Mouse (Mus musculus) CD4-positive, CD25-positive, alpha-beta regulatory T cell, adult 2 months (primary cell): ENCODE data around the gene Eif2s3x.

Experiments used
- DNase-seq: peaks from one replicate; pipeline ENCODE4 v3.0.0-alpha.2; 2012; ENCODE audit warnings: low read depth, low spot score

The Eif2s3x gene

DNA sequence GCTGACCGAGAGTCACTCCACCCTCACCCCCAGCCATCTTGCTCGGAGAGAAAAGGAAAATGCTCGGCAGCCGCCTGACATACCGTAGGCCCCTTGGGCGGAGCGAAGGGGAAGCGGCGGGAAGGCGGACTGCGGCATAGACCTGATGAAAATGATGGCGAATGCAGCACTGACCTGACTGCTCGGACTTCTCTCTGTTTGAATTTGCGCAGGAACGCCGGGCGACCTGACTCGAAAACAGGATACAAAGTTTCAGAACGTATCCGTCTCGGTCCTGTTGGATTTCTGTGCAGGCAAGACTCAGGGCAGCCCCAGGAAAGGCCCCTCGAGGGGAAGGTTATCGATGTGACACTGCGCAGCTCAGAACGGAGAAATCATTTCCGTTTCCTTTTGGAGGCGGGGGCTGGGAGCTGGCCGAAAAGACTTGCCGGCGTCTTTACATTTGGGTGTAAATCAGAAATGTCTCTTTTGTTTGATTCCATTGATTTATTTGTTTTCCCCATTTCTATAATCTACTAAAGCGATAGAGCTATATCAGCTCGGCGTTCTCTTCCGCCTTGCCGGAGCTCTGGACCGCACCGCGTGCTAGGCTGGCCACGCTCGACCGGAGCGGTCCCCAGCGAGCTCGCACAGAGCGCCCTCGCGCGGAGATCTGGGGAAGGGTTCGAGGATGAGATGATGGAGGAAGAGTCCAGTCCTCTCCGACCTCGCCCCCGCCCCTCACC lies at the start of gene Eif2s3x:
Gene Eif2s3x, minus strand, starts transcription at position 266 of the 725 bp plus-strand sequence.
- peak; percentile 90 for DNase-seq

DNA sequence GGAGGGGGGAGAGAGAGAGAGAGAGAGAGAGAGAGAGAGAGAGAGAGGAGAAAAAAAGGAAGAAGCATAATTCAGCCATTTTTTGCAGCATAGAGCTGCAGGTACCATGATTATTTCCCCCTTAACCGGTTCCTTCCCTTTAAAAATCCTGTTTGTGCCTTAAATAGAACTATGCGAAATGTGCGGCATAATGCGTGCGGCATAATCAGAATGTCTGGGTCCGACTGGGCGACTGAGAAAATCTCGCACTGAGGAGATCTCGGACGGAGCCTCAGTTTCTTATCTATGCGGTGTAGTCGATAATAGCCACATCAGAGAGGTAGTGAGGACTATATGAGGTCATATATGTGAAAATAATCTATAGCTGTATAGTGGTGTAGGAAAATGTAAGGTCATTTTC lies 22.9 kb upstream of the Eif2s3x start:
- no peak for DNase-seq

DNA sequence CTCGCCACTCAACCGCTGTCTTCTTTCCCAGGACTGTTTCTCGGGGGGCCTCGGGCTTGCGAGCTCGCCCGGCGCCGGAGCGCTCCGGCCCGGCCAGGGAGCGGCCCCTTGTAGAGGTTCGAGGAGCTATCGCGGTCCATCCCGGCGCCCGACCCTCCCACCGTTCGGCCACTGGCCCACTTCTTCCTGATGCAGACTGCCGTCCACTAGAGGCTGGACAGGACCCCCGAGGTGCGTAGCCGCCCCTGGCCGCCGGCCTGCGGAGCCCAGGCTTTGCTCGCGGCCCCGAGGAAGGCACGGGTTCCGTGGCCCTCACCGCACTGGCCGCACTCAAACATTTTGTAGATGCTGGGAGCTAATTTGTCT lies 22.5 kb upstream of the Eif2s3x start:
- DNase-seq, result peak; percentile 26

DNA sequence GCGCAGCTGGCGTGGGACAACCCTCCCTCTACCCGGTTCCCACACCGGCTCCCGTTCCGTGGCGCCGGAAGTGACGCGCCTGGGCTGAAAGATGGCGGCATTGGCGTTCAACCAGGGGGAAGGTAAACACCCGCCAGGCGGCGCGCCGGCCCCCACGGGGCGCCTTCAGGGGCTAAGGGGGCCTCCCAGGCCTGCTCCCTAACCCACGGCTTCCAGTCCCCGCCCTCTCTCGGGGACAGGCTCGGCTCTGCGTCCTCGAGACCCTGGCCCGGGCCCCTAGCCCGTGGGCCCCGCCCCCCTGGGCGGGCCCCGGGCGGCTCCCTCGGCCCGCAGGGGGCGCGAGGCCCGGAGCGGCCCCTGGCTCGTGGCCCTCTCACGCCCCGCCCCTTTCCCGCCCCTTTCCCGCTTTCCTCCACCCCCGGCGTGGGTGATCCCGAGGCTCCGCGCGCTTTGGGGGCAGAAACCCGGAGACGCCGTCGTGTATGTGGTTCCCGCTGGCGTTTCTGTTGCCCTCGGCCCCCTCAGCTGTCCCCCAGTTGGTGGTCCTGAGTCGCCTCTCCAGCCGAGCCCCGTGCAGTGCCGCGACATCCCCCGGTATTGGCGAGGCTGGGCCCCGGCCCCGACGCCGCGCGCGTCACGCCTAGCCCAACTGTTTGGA lies 22.0 kb upstream of the Eif2s3x start, which contains the start of gene Klhl15:
Gene Klhl15, plus strand, starts transcription at position 68 of the 658 bp plus-strand sequence.
- DNase-seq, result peak; percentile 91

DNA sequence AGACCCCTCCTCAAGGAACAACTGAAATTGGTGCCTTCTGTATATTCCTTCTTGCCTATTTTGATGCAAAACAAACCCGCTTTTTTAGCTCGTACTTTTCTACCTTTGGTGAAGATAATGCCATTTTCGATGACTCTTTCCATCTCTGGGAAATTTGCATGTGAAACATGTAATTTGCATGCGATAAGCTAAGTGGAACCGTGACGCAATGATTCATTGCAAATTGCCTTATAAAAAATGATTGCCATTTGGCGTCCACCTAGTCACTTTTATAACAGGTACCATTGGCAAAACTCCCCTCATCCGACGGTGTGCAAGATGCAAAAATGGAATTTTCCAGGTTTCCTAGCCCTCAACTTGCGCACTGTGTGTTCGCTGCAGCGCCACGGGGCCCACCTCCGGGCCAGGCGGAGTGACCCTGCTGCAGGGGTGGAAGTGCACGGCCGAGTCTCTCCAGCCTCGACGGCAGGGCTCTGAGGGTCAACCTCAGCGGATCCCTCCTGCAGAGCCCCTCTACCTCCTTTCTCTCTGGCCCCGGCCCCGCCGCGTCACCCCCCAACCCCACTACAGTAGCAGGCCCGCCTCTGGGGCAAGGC lies 21.4 kb upstream of the Eif2s3x start:
- DNase-seq, result peak; percentile 54

DNA sequence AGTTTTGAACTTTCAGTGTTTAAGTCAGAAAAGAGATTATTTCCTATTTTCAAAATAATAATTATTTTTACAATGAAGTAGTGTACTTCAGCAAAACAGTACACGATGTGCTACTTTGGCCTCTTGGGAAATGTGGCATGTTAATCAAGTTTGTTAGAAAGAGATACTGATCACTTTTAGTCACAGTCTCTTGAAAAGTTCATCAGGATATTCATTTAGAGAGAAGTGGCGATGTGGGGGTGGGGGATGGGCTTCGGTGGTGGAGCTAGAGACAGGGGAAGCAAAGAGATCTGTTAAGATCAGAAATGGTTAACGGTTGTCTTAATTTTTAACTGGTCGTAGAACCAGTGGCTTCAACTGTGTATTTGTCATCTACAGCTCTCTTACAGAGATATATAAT lies 20.8 kb upstream of the Eif2s3x start:
- DNase-seq, result peak; percentile 51

DNA sequence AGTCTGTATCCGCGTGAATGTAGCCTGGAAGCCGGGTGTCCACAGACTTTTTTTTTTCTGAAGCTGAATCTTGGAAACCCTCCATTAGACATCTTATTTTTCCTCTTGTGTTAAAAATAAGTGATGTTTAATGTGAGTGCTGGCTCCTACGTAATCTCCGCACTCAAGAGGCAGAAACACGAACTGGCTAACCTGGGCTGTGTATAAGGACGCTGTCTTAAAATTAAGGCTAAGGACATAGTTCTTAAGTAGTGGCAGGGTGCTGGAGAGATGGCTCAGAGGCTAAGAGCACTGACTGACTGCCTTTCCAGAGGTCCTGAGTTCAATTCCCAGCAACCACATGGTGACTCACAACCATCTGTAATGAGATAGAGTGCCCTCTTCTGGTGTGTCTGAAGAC lies 722 bp upstream of the Eif2s3x start:
- peak; percentile 56 for DNase-seq

DNA sequence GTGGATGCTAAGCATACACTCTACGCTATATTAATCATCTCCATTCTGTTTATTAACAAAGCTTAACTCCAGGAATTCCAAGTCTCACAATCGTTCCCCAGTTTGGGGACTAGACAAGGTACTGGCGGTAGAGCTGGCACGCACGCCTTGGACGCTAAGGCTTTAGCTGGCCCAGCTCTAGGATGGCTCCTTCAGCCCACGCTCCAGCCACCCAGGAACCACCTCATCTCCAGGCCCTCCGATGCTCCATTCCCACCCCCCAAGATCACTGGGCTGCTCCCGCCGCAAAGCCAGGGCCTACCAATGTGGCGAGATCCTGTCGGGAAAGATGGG lies 432 bp downstream of the Eif2s3x start:
- no peak for DNase-seq

DNA sequence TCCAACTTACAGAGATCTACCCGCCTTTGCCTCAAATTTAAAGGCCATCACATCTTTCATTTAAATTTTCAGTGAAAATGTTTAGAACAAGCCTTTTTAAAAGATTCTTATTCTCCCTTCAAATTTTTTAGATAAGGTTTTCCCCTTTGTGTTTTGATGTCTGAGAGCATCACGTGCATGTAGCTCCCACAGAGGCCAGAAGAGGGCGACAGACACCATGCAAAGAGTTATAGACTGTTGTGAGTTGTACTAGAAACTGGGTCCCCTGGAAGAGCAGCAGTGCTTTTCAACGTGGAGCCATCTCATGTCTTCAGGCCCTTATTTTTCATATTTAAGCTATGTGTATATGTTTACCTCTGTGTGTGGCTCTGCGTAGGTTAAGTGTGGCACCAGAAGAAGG lies 14.9 kb downstream of the Eif2s3x start:
- peak; percentile 65 for DNase-seq

DNA sequence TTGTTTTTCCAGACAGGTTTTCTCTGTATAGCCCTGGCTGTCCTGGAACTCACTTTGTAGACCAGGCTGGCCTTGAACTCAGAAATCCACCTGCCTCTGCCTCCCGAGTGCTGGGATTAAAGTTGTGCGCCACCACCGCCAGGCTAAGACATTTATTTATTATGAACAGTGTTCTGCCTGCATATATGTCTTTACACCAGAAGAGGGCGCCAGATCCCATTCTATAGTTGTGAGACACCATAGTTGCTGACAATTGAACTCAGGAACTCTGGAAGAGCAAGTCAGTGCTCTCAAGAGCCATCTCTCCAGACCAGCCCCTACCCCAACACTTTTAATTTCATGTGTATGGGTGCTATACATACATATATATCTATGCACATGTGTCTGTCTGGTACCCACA lies 18.8 kb downstream of the Eif2s3x start:
- DNase-seq, result peak; percentile 73

DNA sequence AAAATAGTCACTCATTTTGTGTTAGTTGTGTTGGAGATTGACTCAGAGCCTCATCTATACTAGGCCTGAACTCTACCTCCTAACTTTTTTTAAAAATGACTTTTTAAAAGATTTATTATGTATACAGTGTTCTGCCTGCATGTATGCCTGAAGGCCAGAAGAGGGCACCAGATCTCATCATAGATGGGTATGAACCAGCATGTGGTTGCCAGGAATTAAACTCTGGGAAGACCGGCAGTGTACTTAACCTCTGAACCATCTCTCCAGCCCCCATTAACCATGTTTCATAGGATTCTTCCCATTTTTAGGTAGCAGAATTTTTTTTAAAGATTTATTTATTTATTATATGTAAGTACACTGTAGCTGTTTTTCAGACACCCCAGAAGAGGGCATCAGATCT lies 27.5 kb downstream of the Eif2s3x start:
- peak; percentile 53 for DNase-seq

DNA sequence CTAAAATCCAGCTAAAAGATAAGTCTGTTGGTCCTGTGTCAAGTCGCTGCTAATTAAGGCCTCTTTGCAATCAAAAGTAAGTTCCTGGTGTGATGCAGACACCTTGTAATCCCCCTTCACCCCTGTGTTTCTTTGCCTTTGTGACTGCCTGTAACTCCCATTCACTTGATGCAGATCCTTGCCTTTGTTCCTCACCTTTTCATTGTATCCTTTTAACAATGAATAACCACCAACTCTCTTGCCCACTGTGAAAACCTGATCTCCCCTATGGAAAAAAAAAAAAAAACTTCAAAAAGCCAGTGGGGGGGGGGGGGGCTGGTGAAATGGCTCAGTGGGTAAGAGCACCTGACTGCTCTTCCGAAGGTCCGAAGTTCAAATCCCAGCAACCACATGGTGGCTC lies 28.8 kb downstream of the Eif2s3x start:
- DNase-seq, result no peak

DNA sequence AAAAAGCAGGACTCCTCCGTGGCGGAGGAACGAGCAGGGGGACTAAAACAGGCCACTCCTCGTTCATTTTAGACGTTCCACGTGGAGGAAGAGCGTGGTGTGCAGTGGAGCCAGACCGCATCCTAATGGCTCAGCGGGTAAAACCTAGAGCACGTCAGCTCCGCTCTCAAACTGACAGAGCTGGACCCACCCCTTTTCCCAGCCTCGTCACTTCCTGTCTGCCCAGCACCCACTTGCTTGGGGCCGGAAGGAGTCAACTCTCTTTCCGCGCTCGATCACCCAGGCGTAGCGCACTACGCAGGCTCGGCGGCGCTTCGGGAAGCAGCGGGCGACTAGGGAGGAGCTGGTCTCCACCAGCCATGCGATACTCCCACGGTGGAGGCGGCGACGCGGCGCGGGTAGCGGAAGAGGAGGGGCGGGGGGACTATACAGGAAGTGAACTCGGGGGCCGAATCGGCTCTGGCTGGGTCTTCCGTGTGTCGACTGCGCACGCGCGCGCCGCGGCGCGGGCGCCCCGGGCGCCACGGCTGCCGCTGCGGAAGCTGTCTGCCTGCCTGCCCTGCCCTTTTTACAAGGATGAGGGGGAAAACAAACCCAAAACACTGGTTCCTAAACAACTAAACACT lies 34.8 kb downstream of the Eif2s3x start:
- peak; percentile 95 for DNase-seq

DNA sequence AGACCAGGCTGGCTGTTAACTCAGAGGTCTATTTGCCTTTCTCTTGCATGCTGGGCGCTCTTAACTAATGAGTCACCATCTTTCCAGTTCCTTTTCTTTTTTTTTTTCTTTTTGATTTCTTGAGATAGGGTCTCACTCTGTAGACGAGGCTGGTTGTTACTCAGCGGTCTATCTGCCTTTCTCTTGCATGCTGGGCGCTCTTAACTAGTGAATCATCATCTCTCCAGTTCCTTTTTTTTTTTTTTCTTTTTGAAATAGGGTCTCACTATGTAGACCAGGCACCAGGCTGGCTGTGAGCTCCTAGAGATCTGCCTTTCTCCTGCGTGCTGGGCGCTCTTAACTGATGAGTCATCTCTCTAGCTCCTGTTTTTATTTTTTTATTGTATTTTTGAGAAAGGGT lies 43.3 kb downstream of the Eif2s3x start:
- DNase-seq, result peak; percentile 1

DNA sequence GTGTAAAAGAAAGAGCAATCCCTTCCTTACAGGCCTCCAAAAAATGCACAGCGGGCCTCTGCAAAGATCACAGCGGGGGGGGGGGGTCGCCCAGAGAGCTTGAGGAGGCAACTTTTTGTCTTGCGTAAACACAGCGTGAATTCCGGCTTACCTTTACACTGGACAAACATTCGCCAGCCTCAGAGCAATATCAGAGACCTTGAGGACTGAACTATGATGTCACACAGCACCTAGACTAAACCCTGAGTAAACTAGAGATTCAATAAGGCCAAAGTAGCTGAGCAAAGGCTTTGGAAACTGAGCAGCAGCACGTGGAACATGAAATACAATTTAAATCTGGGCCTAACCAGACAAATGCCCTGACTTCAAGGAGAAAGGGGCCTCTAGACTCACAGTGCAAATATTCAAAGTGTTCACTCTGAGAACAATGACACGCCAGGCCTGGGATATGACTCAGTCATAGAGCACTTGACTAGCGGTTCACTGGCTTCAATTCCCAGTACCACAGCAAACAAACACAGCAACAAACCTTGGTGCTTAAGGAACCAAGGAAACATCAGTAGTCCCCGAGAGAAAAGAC lies 60.3 kb downstream of the Eif2s3x start:
- DNase-seq, result no peak

DNA sequence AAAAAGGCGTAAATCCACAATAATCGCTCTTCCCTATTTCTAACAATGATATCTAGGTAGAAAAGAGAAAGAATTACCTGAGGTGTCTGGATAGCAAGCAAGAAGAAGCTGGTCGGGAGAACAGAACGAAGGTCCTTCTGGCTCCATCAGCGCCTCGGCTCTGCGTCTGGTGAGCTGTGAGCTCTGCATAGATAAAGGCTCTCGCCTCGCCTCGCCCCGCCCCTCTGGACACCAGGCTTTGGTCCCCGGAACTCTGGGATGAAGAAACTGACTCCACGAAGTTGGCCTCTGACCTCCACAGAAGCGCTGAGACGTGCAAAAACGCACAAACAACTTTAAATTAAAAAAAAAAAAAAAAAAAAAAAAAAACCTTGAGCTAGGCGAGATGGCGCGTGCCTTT lies 62.2 kb downstream of the Eif2s3x start:
- DNase-seq, result no peak

DNA sequence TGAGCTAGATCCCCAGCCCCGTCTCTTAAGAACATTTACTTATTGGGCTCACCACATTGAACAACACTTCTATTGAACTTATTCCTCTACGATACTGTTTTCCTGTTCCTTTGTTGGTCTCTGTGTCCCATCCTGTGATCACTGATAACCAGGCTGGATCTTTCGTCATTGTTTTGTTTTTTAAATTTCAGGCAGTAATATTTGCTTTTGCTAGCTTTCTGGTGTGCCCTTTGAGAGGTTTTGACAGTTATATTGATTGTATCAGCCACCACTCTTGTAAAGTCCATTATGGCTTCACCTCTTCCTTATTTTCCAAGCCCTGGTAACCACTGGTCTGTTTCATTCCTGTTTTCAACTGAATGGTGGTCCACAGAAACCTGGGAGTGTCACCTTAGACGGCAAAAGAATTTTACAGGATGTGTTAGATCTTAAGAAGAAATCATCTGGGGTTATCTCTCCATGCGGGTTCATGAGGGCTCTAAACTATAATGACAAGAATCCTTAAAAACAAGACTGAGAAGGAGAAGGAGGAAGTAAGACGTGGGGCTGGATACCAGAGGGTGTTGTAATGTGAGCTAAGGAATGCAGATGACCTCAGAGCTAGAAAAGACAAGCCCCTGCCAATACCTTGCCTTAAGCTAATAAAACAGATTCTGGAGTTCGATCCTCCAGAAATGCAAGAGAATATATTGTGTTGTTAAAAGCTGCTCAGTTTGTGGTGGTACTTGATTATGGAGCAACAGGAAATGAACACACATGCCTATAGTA lies 70.5 kb downstream of the Eif2s3x start:
- DNase-seq, result no peak

DNA sequence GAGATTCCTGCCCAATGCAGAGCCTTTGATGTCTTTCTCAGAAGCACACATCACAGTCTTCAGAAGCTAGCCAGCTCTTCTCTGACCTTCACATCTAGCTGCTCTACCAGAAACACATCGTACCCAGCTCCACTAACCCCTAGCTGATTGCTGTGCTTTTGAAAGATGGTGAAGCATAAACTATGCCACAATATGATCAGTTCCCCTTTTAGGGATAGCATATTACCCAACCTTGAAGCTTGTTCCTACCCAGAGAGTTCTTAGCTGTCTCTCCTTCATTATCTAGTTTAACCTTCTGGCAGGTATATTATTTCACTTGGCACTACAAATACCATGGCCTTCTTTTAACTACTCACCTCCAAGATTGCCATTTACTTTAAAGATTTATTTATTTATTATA lies 72.6 kb downstream of the Eif2s3x start:
- DNase-seq, result no peak
